Mouse (Mus musculus) retina, postnatal 1 day (tissue): ENCODE measurements around the gene Vmn1r210.
"Not testable (repeated sequence)": the region's sequence is repeated elsewhere in the genome, so short reads cannot be mapped to it uniquely, and the experiment has no call there.

Experiments
- DNase-seq: peaks from one replicate; pipeline ENCODE4 v3.0.0-alpha.2; 2012

The Vmn1r210 gene

DNA sequence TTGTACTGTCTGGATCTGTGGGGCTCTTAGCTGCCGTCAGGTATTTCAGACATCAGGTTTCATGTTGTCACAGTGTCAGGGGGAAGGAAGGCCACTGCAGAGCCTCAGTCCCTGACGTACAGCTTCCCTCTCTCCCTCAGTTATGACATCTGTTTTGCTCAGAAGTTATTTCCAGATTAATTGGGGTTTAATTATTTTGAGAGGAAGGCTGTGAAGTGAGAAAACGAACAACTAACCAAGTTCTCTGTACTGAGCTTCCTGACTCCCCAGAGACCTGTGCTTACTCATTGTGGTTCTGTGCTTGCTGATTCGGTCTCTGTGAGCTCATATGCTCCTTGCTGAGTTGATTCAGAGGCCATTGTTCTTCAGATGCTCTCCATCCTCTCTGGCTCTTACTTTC lies at the start of gene Vmn1r210:
Vmn1r210 (minus strand) TSS at position 101 of the 400 bp plus-strand sequence.
- DNase-seq: no peak

DNA sequence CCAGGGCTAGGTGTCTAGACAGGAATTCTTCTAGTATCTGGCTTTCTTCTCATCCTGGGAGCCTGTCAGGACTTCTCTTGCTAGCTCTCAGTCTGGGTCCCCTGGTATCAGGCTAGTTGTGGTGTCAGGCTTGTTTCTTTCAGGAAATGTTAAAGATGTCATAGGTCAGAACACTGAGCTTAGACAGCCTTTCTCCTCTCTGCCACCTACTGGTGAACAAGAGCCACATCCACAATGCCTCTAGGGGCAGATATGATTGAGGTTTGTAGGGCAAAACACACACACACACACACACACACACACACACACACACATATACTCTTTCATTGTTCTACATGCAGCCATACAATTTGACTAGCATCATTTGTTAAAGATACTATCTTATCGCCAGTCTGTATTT lies 48.1 kb upstream of the Vmn1r210 start:
- no peak for DNase-seq

DNA sequence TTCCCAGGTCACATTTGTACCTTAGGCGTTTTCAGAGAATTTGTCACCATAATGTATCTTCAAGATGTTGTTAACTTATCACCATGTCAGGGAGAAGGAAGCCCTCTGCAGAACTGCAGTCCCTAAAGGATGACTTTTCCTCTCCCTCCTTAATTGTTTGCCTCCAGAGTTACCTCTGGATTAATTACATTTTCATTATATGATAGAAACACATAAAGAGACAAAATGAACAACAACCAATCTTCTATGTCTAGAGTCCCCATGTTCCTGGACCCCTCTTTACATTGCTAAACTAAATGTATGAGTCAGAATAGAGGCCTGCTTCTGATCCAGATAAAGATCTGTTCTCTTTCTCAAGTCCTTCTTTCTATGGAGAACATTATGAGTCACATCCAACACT lies 26.3 kb upstream of the Vmn1r210 start, which contains the start of gene Vmn1r211:
Vmn1r211 (minus strand) TSS at position 101 of the 400 bp plus-strand sequence.
- no peak for DNase-seq

DNA sequence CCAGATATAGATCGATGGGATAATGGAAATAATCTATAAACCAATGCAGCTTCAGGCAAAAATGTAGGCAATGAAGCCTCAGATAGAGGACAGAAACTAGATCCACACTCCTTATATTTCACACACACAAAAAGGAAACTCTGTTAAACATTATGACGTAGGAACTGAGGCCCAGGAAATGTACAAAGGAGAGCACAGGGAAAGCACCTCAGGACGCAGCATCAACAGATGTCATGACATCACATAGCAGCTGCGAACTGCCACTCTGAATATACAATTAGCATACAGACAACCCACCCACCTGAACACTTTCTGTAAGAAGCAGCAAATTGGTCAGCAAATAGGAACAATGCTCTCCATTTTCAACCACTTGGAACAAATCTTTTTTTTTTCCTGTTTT lies 23.6 kb upstream of the Vmn1r210 start:
- no peak for DNase-seq

DNA sequence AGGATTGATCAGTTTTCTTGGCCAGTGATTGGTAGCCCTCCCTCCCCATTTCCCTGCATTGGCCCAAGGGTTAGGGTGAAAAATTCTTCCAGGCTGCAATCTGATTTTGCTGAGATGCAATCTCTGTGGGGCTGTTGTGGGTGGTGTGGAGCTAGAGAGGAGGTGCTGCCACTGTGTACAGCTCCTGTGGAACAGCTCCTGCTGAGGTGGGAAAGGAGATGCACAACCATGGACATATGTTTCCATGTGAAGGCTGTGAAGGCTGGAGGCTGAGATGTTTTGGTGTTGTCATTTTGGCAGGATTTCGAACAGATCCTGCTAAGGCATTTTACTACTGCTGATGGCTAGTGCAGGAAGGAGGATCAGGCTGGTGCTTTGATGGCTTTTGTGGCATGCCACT lies 15.7 kb upstream of the Vmn1r210 start:
- no peak for DNase-seq

DNA sequence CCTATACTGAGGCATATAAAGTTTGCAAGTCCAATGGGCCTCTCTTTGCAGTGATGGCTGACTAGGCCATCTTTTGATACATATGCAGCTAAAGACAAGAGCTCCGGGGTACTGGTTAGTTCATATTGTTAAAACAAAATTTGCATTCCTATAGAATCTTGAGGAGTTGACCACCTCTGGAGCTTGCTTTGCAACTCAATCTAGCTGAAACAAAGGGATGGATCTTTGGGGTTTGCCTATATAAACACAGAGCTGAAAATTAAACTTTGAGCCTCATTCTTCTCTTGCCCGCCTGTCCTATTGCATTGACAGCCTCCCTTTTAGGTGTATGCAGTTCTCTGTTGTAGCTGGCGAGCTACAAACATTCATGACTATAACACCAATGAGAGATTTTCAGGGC lies 13.2 kb upstream of the Vmn1r210 start:
- not testable (repeated sequence) for DNase-seq

DNA sequence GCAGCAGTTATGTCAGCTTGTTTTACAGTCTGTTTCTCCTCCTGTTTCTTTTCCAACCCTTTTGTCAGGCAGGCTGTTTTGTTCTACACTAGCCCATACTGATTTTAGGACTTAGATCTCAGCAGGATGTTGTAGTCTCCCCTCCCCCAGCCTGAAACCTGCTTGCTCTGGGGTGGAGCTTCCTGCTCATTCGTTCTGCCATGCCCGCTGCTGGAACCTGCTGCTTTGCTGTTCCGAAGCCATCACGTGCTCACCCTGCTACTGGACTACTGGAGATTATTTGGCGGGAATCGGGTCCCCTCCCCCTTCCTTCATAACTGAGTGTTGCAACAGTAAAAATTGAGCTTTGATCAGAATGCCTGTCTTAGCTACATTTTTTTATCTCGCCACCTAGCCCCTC lies 1.8 kb downstream of the Vmn1r210 start:
- not testable (repeated sequence) for DNase-seq

DNA sequence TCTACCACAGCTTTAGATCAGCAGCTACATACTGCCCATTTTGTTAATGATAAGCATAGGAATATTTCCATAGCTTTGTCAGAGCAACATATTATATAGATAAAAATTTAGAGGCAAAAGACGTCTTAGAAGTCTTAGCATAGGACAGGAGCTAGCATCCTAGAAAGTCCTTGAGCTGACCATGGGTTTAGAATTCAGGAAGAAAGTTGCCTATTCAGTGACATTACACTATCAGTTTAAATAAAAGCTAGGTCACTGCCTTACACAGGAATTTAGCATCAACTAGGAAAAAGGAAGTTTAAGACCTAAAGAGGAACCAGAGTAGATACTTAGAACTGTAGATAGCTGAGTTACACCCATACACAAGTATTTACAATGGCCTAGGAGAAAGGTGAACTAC lies 9.5 kb downstream of the Vmn1r210 start:
- DNase-seq: not testable (repeated sequence)

DNA sequence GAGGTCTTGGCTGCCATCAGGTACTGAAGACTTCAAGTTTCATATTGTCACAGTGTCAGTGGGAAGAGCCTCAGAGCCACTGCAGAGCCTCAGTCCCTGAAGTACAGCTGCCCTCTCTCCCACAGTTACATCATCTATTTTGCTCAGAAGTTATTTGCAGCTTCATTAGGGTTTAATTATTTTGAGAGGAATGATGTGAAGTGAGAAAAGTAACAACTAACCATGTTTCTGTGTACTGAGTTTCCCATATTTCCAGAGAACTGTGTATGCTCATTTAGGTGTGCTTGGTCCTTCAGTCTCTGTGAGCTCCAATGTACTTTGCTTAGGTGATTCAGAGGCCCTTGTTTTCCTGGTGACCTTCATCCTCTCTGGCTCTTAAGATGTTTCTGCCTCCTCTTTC lies 21.6 kb downstream of the Vmn1r210 start, which contains the start of gene Vmn1r209:
Vmn1r209 (minus strand) TSS at position 101 of the 400 bp plus-strand sequence.
- not testable (repeated sequence) for DNase-seq

DNA sequence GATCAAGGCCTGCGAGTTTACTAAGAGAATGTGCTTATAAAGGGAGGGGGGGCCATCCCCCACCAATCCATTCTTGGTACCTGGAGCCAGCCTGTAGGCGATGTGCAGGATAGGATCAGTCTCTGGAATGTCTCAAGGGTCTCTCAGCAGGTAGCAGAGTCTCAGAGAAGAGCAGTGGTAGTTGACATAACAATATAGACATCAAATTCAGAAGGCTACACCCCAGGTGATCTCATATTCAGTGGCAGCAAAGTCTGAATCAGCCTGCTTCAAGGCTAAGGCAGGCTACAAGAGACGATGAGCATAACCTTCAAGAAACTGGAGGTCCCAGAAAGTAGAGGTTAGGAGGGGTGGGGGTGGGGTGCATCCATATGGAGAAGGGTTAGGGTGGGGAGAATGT lies 43.1 kb downstream of the Vmn1r210 start:
- not testable (repeated sequence) for DNase-seq

DNA sequence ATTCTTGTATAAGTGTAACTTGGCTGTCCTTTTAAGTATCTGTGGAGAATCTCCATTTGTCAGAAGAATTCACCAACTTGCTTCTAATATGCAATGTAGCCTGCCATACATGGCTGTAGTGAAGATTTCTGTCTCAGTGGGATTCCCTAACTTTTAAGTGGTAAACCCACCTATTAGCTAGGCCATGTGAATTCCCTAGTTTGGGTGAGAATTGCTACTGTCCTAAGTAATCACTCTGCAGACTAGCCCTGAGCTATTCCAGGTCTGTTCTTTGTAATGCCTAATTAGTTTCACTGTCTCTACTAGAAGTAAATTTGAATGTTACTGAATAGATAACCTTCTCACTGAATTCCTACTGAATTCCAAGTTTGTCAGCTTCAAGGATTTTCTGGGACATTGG lies 47.0 kb downstream of the Vmn1r210 start:
- DNase-seq: not testable (repeated sequence)

DNA sequence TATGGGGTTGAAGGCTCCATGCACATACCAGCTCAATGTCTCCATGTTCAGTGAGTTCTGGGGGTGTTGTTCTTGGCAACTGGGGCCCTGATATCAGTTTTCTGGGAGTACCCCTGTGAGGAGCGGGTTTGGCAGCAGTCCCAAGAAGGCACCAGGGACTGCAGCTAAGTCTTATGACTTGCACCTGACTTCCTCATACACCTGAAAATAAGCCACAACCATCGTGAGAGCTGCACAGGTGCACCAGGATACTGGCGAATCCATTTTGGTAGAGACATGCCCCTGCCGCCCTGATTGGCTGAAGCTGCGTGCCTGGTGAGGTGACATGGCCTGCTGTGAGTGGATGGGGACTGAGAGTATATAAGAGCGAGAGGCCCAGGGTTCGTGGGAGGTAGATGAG lies 53.8 kb downstream of the Vmn1r210 start, which contains the start of gene Vmn1r208:
Vmn1r208 (minus strand) TSS at position 101 of the 400 bp plus-strand sequence.
- DNase-seq: not testable (repeated sequence)
